Mouse (Mus musculus) spleen, adult 2 months (tissue): Measurements from ENCODE around the gene Hist2h2aa2.
"Not testable (repeated sequence)": the region's sequence is repeated elsewhere in the genome, so short reads cannot be mapped to it uniquely, and the experiment has no call there.

Experiments used
- CTCF ChIP-seq: fragments of 200-500 bp; IDR thresholded peaks from 2 replicates; pipeline ENCODE4 v1.5.1; 2011; ENCODE audit warnings: mild to moderate bottlenecking, inconsistent platforms; ENCODE audit not compliant: insufficient read depth, insufficient read length, insufficient replicate concordance; ENCODE audit errors: extremely low read depth
- POLR2A ChIP-seq: fragments of 200-500 bp; IDR thresholded peaks from 2 replicates; pipeline ENCODE4 v1.6.1; 2011; ENCODE audit warnings: low read depth, low read length, inconsistent platforms

GRCm38 (mm10) chr3:96246427-96246856 is 6.4 kb upstream of the Hist2h2aa2 start, which contains the start of gene Hist2h3c1:
- not testable (repeated sequence) for TF ChIP-seq CTCF, POLR2A
